Mouse (Mus musculus): ENCODE data around the gene Irs2.
A peak's percentile ranks its signal among the peaks of the same experiment; 100 is the strongest.

GRCm38 (mm10) chr8:11013258-11013657 is 5.0 kb upstream of the Irs2 start:
- TF ChIP-seq CTCF (IDR thresholded peaks at IDR 0.05; ENCODE audit: control insufficient read depth, insufficient read depth, insufficient read length) (peak; percentile 31), MYOG (IDR thresholded peaks at IDR 0.05; ENCODE audit: control insufficient read depth, extremely low read depth, insufficient read length) (no peak), MAX (IDR thresholded peaks at IDR 0.05) (no peak)
